In genomic region chr5:124022365-124022764, GRCm38 (mm10) we compare ENCODE assay signal across 1 mouse cellular context.
TF ChIP-seq lines count a peak whose summit lies in the region.

No protein-coding gene starts in this region.

TF ChIP-seq in CH12.LX, 34 proteins besides CTCF, POLR2A, EP300 and RAD21 (continued from another document):
- TF ChIP-seq KAT2A (IDR thresholded peaks at IDR 0.05; ENCODE audit: insufficient replicate concordance, low read length) (no peak), ZNF384 (IDR thresholded peaks at IDR 0.05; ENCODE audit: low read depth, low read length) (peak; percentile 96), IRF4 (IDR thresholded peaks at IDR 0.05; ENCODE audit: low read depth, low read length) (peak; percentile 83), PAX5 (IDR thresholded peaks at IDR 0.05; ENCODE audit: low read length) (no peak), ZMIZ1 (IDR thresholded peaks at IDR 0.05; ENCODE audit: low read depth, low read length) (no peak), JUND (conservative IDR thresholded peaks at IDR 0.05; ENCODE audit: low read depth, low read length) (peak; percentile 81), MEF2A (IDR thresholded peaks at IDR 0.05; ENCODE audit: borderline replicate concordance, low read depth, low read length) (peak; percentile 75), UBTF (IDR thresholded peaks at IDR 0.05; ENCODE audit: low read depth, low read length) (no peak), RCOR1 (conservative IDR thresholded peaks at IDR 0.05; ENCODE audit: low read depth, low read length) (peak; percentile 85; the same call in 1 of the 2 replicates), TCF12 (IDR thresholded peaks at IDR 0.05; ENCODE audit: low read depth, low read length) (no peak), CHD2 (IDR thresholded peaks at IDR 0.05; ENCODE audit: low read length) (peak; percentile 66), NELFE (IDR thresholded peaks at IDR 0.05; ENCODE audit: low read depth, low read length) (no peak)
